Mouse (Mus musculus) limb, embryonic 12.5 days (tissue): ENCODE measurements around the gene Afg1l. TPM values are rescaled to one million over a fixed set of nuclear protein-coding genes. Genes with fewer than 3 reads are reported as not detected.

ENCODE experiments used
- ATAC-seq: fragments of 200-750 bp; cut with Nextera tagmentation; 2 replicates; pipeline ENCODE4 v1.8.0; 2017; ENCODE audit warnings: low read depth, moderate TSS enrichment; ENCODE audit not compliant: insufficient number of reproducible peaks, insufficient read depth, low FRiP score, low TSS enrichment
- H3K27ac ChIP-seq: fragments of 300-500 bp; sonication (generic); 2 replicates; pipeline ENCODE4 v1.5.1; 2016; ENCODE audit warnings: mild to moderate bottlenecking, moderate library complexity
- H3K27me3 ChIP-seq: fragments of 300-500 bp; sonication (generic); 2 replicates; pipeline ENCODE4 v1.6.1; 2016; ENCODE audit warnings: mild to moderate bottlenecking, moderate library complexity
- H3K36me3 ChIP-seq: fragments of 300-500 bp; sonication (generic); 2 replicates; pipeline ENCODE4 v1.6.1; 2016; ENCODE audit warnings: mild to moderate bottlenecking, moderate library complexity
- H3K4me1 ChIP-seq: fragments of 300-500 bp; sonication (generic); replicated peaks from 2 replicates; pipeline ENCODE4 v1.6.1; 2016
- H3K4me2 ChIP-seq: fragments of 300-500 bp; sonication (generic); 2 replicates; pipeline ENCODE4 v1.6.1; 2016; ENCODE audit warnings: mild to moderate bottlenecking, moderate library complexity
- H3K4me3 ChIP-seq: fragments of 300-500 bp; sonication (generic); replicated peaks from 2 replicates; pipeline ENCODE4 v1.5.1; 2016; ENCODE audit warnings: mild to moderate bottlenecking
- H3K9ac ChIP-seq: fragments of 300-500 bp; sonication (generic); replicated peaks from 2 replicates; pipeline ENCODE4 v1.6.1; 2016; ENCODE audit warnings: mild to moderate bottlenecking, moderate library complexity
- H3K9me3 ChIP-seq: fragments of 300-500 bp; sonication (generic); 2 replicates; pipeline ENCODE4 v1.6.1; 2016; ENCODE audit warnings: mild to moderate bottlenecking, moderate library complexity
- WGBS: fragments of 180-500 bp; shearing (Covaris S2); methylation state at CpG from one replicate; pipeline ENCODE4 v1.1.7; 2016; 5-methylcytosine and 5-hydroxymethylcytosine counted together
- polyA plus RNA-seq: library from polyadenylated mRNA; unstranded; fragments of >200 nt; fragmentation: Nextera tagmentation; extraction: Ambion mirVana; gene quantifications from 2 replicates; pipeline ENCODE4 v1.2.1, GENCODE M21; 2016

The Afg1l gene
- polyA plus RNA-seq, 1 experiment from 2014 or later, result 5.4 TPM

GRCm38 (mm10) chr10:42273760-42274691 is 204.3 kb downstream of the Afg1l start:
- Histone ChIP-seq H3K27ac (no peak overlapping the region), H3K9me3 (no peaks in the 10 kb centered on the region), H3K4me1 (peaks cover 55% of the 10 kb centered on the region), H3K4me3 (peak overlapping the region; percentile 82), H3K9ac (peak overlapping the region; percentile 81; the same call in 1 of the 2 replicates), H3K27me3 (peaks cover 20% of the 10 kb centered on the region), H3K4me2 (peak overlapping the region; percentile 96), H3K36me3 (peaks cover 10% of the 10 kb centered on the region)
- no peak for ATAC-seq
- 9% methylated on average over 21 of the region's 21 CpGs for WGBS

GRCm38 (mm10) chr10:42273403-42273759 is 205.0 kb downstream of the Afg1l start:
- no peak overlapping the region for H3K9ac ChIP-seq
- WGBS, result 68% methylated on average over 6 of the region's 6 CpGs
- peak overlapping the region; percentile 96 for H3K4me2 ChIP-seq
- ATAC-seq, result no peak
- peaks cover 51% of the 10 kb centered on the region for H3K4me1 ChIP-seq
- H3K27me3 ChIP-seq, result peaks cover 20% of the 10 kb centered on the region
- H3K9me3 ChIP-seq, result no peaks in the 10 kb centered on the region
- no peak overlapping the region for H3K27ac ChIP-seq
- peak overlapping the region; percentile 82 for H3K4me3 ChIP-seq
- H3K36me3 ChIP-seq, result peaks cover 17% of the 10 kb centered on the region

DNA sequence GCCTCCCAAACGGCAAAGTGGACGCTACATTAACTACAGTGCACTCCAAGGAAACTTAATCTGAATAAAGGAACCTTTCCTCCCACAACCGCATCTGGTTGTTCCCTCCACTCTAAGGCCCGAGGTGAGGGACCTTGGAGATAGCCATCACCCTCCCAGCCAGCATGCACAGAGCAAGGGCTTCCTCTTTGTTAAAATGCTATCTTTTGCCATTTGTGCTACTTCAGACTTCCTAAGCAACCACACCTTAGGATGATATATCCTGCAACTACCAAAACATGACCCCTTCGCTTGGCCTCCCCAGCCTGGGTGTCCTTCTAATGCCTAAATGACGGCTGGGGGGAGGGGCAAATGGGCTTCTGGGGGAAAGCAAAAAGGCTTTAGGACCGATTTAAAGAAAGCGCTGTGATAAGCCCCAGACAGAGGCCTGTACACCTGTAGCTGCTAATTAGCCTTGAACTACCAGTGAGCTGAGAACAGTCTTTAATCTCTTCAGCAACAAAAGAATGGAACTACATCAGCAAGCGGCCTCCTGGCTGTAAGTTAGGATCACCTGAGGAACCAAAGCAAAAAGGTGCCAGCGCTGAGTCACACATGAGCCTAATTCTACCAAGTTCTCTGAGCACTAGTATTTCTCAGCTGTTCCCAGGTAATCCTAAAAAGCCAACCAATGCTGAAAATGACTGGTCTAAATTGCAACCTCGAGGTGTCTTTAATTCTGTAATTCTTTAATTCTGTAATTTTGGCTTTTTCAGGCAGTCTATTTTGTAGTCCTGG is 206.7 kb downstream of the Afg1l start:
- Histone ChIP-seq H3K9me3 (no peaks in the 10 kb centered on the region), H3K9ac (no peak overlapping the region), H3K4me3 (0 out of 2 replicates have a peak overlapping the region, but pooled peaks have one; percentile 6), H3K27ac (no peak overlapping the region), H3K4me1 (peaks cover 50% of the 10 kb centered on the region), H3K36me3 (peaks cover 34% of the 10 kb centered on the region), H3K27me3 (peaks cover 20% of the 10 kb centered on the region), H3K4me2 (no peak overlapping the region)
- WGBS, result 49% methylated on average over 11 of the region's 11 CpGs
- no peak for ATAC-seq

DNA sequence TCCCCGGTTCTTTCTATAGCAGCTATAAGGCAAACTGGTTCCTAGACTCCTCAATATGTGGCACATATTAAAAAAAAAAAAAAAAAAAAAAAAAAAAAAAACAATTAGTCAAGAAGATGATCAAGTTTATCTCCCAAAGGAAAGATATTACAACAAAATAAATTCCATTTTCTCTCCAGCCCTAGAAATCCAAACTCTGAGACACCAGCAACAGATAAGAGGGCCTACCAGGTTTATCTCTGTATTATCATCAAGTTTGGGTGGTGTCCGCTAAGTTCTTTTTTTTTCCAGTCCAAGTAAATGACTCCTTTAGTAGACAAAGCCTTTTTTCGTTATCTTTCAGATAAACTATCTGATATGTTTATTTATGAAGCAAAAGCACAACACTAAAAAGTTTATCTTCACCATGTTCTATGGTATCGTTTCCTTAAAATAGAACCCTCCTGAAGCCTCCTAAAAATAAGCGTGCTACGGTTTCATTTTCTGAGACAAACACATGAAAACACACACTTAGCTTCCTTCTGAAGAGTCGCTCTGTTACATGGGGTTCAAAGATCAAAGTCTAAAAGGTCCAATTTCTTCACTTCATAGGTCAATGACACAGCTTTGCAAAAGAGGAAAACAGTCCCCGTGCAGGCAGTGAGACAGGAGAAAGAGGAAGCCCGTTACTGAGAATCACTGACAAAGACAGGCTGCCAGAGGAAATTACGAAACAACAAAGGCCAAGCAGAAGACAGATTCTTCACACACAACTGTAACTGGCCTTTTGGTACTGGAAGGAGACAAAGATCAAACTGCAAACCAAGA is 207.9 kb downstream of the Afg1l start:
- Histone ChIP-seq H3K9me3 (no peaks in the 10 kb centered on the region), H3K4me1 (peaks cover 50% of the 10 kb centered on the region), H3K36me3 (peaks cover 46% of the 10 kb centered on the region), H3K4me2 (peak overlapping the region; percentile 23; the same call in 1 of the 2 replicates), H3K27me3 (peaks cover 20% of the 10 kb centered on the region), H3K9ac (no peak overlapping the region), H3K27ac (no peak overlapping the region), H3K4me3 (no peak overlapping the region)
- no peak for ATAC-seq
- 61% methylated on average over 10 of the region's 10 CpGs for WGBS

DNA sequence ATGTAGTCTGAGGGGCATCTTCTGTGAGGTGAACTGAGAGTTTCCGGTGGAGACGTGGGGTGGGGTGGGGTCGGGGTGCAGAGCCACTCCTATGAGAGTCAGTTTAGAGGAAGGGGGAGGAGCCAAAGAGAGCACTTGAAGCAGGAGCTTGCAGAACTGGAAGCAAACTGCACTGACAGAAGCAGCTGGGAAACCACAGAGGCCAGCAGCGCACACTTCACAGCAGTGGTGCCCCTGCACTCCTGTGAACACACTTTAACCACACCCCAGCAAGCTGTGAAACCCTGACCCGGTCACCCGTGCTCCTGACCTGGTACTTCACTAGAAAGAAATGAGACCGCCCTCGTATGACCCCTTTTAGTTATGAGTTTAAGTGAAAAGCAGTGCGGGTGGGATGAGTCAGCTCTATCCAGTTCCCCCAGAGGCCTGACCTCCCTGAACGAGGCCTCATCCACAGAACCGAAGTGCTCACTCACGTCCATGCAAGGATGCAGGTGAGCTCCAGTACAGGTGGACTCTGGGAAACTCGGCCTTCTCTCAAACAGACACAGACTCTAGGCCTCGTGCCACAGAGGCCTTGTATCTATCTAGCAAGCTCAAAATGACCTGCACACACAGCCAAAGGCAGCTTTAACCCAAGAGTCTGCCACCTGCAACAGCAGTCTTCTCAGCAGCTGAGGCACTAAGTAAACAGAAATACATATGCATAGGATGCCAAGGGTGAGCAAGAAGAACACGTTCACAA is 208.9 kb downstream of the Afg1l start:
- Histone ChIP-seq H3K36me3 (peaks cover 55% of the 10 kb centered on the region), H3K4me1 (peaks cover 44% of the 10 kb centered on the region), H3K4me3 (no peak overlapping the region), H3K4me2 (no peak overlapping the region), H3K27me3 (peaks cover 13% of the 10 kb centered on the region), H3K27ac (no peak overlapping the region), H3K9me3 (no peaks in the 10 kb centered on the region), H3K9ac (no peak overlapping the region)
- 66% methylated on average over 15 of the region's 15 CpGs for WGBS
- ATAC-seq, result no peak

DNA sequence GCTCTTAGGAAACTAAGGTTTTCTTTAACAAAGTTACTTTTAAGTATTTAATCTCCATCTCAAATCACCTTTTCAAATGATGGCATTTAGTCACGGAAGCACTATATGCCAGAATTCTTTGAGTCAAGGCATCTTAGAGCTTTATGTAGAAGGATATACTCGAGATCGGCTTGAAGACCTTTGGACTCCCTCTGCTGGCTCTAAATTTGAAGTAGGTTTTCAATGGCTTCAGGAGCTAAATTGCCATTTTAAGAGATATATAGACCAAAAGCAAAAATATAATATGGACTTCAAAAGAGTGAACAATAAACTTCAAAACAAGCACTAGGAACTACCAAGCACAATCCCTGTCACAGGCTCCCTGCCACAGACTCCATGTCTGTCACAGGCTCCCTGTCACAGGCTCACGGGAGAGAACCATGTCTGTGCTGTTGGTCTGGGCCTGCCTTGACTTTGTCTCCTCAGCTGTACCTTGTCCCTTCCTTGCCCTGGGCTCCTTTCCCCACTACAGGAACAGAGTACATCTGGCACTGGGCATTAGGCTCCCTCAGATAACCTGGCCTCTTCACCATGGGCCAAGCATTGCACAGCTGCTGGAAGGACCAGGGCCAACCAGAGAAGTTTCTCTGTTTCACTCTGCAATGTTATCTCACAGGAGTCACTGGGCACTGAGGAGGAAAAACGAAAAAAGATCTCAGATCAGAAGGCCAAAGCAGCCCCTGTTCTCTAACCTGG is 210.4 kb downstream of the Afg1l start:
- no peak overlapping the region for H3K4me2 ChIP-seq

DNA sequence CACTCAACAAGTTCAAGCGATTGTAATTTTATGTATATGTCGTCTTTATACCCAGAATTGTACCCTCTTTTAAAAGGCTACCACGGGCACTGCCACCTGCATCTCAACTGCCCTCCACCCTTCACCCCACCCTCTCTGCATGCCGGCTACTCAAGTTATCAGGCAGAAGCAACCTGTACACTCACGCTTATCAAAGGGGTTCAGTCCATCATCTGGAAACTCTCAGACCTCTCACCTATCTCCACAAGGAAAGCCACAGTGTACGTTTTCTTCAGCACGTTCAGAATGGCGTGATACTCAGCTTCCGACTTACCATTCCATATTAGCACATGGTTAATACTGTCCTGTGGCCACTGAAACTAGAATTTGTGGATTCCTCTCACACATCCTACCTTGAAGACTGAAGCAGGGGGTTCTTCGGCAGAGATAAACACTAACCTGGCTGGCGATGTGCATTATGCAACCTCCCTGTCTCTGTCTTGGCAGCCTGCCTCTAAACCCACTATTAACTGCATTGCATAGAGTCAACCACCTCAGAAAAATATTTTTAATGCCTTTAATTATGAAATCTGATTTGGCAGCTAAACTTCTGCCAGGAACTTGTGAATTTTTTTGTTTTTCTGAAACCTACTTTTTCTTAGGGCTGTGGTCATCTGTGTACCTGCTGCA is 213.2 kb downstream of the Afg1l start:
- Histone ChIP-seq H3K36me3 (peaks cover 58% of the 10 kb centered on the region), H3K4me1 (peaks cover 18% of the 10 kb centered on the region), H3K27ac (no peak overlapping the region), H3K9ac (no peak overlapping the region), H3K9me3 (no peaks in the 10 kb centered on the region), H3K27me3 (no peaks in the 10 kb centered on the region), H3K4me2 (no peak overlapping the region), H3K4me3 (no peak overlapping the region)
- no peak for ATAC-seq
- 91% methylated on average over 11 of the region's 11 CpGs for WGBS

More for the DNA sequence above, 210.4 kb downstream of the Afg1l start:
- H3K36me3 ChIP-seq, result peaks cover 58% of the 10 kb centered on the region
- H3K27me3 ChIP-seq, result no peaks in the 10 kb centered on the region
- H3K9ac ChIP-seq, result no peak overlapping the region
- no peak overlapping the region for H3K4me3 ChIP-seq
- peaks cover 36% of the 10 kb centered on the region for H3K4me1 ChIP-seq
- no peak overlapping the region for H3K27ac ChIP-seq
- no peak for ATAC-seq
- WGBS, result 80% methylated on average over 5 of the region's 5 CpGs
- no peaks in the 10 kb centered on the region for H3K9me3 ChIP-seq

- Histone ChIP-seq H3K27ac (no peak overlapping the region), H3K9ac (no peak overlapping the region), H3K36me3 (peaks cover 54% of the 10 kb centered on the region), H3K9me3 (no peaks in the 10 kb centered on the region), H3K4me3 (no peak overlapping the region), H3K4me1 (peaks cover 10% of the 10 kb centered on the region), H3K27me3 (no peaks in the 10 kb centered on the region), H3K4me2 (no peak overlapping the region)
- no peak for ATAC-seq
- WGBS, result 73% methylated on average over 5 of the region's 5 CpGs
These were observed 214.2 kb downstream of the Afg1l start for GRCm38 (mm10) chr10:42264195-42264594.

- Histone ChIP-seq H3K36me3 (peaks cover 49% of the 10 kb centered on the region), H3K4me2 (no peak overlapping the region), H3K4me3 (no peak overlapping the region), H3K4me1 (peaks cover 8% of the 10 kb centered on the region; the same call in 1 of the 2 replicates), H3K27ac (no peak overlapping the region), H3K27me3 (no peaks in the 10 kb centered on the region), H3K9me3 (no peaks in the 10 kb centered on the region), H3K9ac (no peak overlapping the region)
- ATAC-seq, result no peak
- 51% methylated on average over 8 of the region's 8 CpGs for WGBS
These were observed 214.7 kb downstream of the Afg1l start for GRCm38 (mm10) chr10:42263701-42264100.
